Mouse (Mus musculus) megakaryocyte, embryonic 14.5 days (primary cell): ENCODE data around the gene Mbd6. TPM values are rescaled to one million over a fixed set of nuclear protein-coding genes. Genes with fewer than 3 reads are reported as not detected.

Experiments
- H3K27me3 ChIP-seq: replicated peaks from 2 replicates; pipeline ENCODE3; 2012; ENCODE audit warnings: inconsistent platforms
- H3K36me3 ChIP-seq: replicated peaks from 2 replicates; pipeline ENCODE3; 2012; ENCODE audit warnings: low read length, inconsistent platforms, mixed read lengths
- H3K4me1 ChIP-seq: 2 replicates; pipeline ENCODE4 v1.6.1; 2012; ENCODE audit warnings: inconsistent platforms
- H3K4me3 ChIP-seq: replicated peaks from 2 replicates; pipeline ENCODE3; 2012; ENCODE audit warnings: moderate library complexity, mild to moderate bottlenecking, inconsistent platforms
- H3K9me3 ChIP-seq: 2 replicates; pipeline ENCODE4 v1.6.1; 2012; ENCODE audit warnings: inconsistent platforms
- FLI1 ChIP-seq: IDR thresholded peaks from 2 replicates; pipeline ENCODE4 v1.6.1; 2012; ENCODE audit warnings: low read length, inconsistent platforms, mixed read lengths
- GATA1 ChIP-seq: IDR thresholded peaks from 3 replicates; pipeline ENCODE4 v1.6.1; 2012; ENCODE audit warnings: mixed read lengths, low read length, inconsistent platforms, borderline replicate concordance
- polyA plus RNA-seq: library from polyadenylated mRNA; stranded (reverse); fragments of >175 nt; gene quantifications from 2 replicates; pipeline ENCODE4 v1.2.3, GENCODE M21; 2012; ENCODE audit warnings: low replicate concordance; ENCODE audit not compliant: insufficient read depth

Gene Mbd6
- polyA plus RNA-seq, 1 experiment, result 245 TPM

GRCm38 (mm10) chr10:127264971-127265370 lies 23.8 kb downstream of the Mbd6 start:
- Histone ChIP-seq H3K36me3 (peaks cover 24% of the 10 kb centered on the region), H3K27me3 (peaks cover 42% of the 10 kb centered on the region), H3K4me1 (peaks cover 46% of the 10 kb centered on the region), H3K9me3 (no peaks in the 10 kb centered on the region), H3K4me3 (no peak overlapping the region)
- TF ChIP-seq FLI1, result no peak
- TF ChIP-seq GATA1, result no peak

GRCm38 (mm10) chr10:127264336-127264735 lies 24.5 kb downstream of the Mbd6 start:
- H3K4me1 ChIP-seq, result peaks cover 44% of the 10 kb centered on the region
- no peaks in the 10 kb centered on the region for H3K9me3 ChIP-seq
- H3K27me3 ChIP-seq, result peaks cover 45% of the 10 kb centered on the region
- peaks cover 18% of the 10 kb centered on the region for H3K36me3 ChIP-seq
- H3K4me3 ChIP-seq, result no peak overlapping the region
- TF ChIP-seq GATA1, result no peak
- TF ChIP-seq FLI1, result no peak

- peaks cover 11% of the 10 kb centered on the region for H3K36me3 ChIP-seq
- no peak overlapping the region for H3K4me3 ChIP-seq
- peaks cover 52% of the 10 kb centered on the region for H3K27me3 ChIP-seq
- TF ChIP-seq FLI1 (no peak), GATA1 (no peak)
- H3K9me3 ChIP-seq, result no peaks in the 10 kb centered on the region
- peaks cover 38% of the 10 kb centered on the region for H3K4me1 ChIP-seq
These were observed 25.2 kb downstream of the Mbd6 start for GRCm38 (mm10) chr10:127263631-127264030.

GRCm38 (mm10) chr10:127262548-127263398 lies 26.0 kb downstream of the Mbd6 start, which contains the start of gene Kif5a:
Gene Kif5a (minus strand): TSS chr10:127263348.
- TF ChIP-seq GATA1 (no peak), FLI1 (no peak)
- Histone ChIP-seq H3K27me3 (peaks cover 60% of the 10 kb centered on the region), H3K36me3 (peaks cover 3% of the 10 kb centered on the region)

GRCm38 (mm10) chr10:127261706-127262547 lies 26.9 kb downstream of the Mbd6 start:
- no peaks in the 10 kb centered on the region for H3K36me3 ChIP-seq
- H3K4me3 ChIP-seq, result no peak overlapping the region
- peaks cover 67% of the 10 kb centered on the region for H3K27me3 ChIP-seq
- no peak for TF ChIP-seq GATA1
- TF ChIP-seq FLI1, result no peak
- peaks cover 24% of the 10 kb centered on the region for H3K4me1 ChIP-seq
- no peaks in the 10 kb centered on the region for H3K9me3 ChIP-seq

More at GRCm38 (mm10) chr10:127262548-127263398, 26.0 kb downstream of the Mbd6 start, which contains the start of gene Kif5a:
- peak within 1 kb of the TSS; percentile 92 for H3K4me3 ChIP-seq
- H3K9me3 ChIP-seq, result no peaks in the 10 kb centered on the region
- peaks cover 32% of the 10 kb centered on the region for H3K4me1 ChIP-seq

GRCm38 (mm10) chr10:127258489-127258888 lies 30.3 kb downstream of the Mbd6 start:
- Histone ChIP-seq H3K4me1 (peaks cover 17% of the 10 kb centered on the region), H3K27me3 (peaks cover 67% of the 10 kb centered on the region), H3K9me3 (no peaks in the 10 kb centered on the region), H3K4me3 (peak overlapping the region; percentile 24), H3K36me3 (no peaks in the 10 kb centered on the region)
- TF ChIP-seq FLI1 (no peak), GATA1 (no peak)

GRCm38 (mm10) chr10:127257790-127258189 lies 31.0 kb downstream of the Mbd6 start:
- Histone ChIP-seq H3K36me3 (no peaks in the 10 kb centered on the region), H3K27me3 (peaks cover 61% of the 10 kb centered on the region)

GRCm38 (mm10) chr10:127255625-127256345 lies 33.0 kb downstream of the Mbd6 start:
- Histone ChIP-seq H3K4me1 (peaks cover 17% of the 10 kb centered on the region), H3K36me3 (no peaks in the 10 kb centered on the region), H3K27me3 (peaks cover 49% of the 10 kb centered on the region), H3K9me3 (no peaks in the 10 kb centered on the region), H3K4me3 (no peak overlapping the region)
- TF ChIP-seq GATA1 (no peak), FLI1 (no peak)

More at GRCm38 (mm10) chr10:127257790-127258189, 31.0 kb downstream of the Mbd6 start:
- Histone ChIP-seq H3K4me3 (no peak overlapping the region), H3K9me3 (no peaks in the 10 kb centered on the region), H3K4me1 (peaks cover 10% of the 10 kb centered on the region)
- TF ChIP-seq FLI1, result no peak
- no peak for TF ChIP-seq GATA1

- Histone ChIP-seq H3K36me3 (no peaks in the 10 kb centered on the region), H3K27me3 (peaks cover 46% of the 10 kb centered on the region), H3K4me3 (no peak overlapping the region), H3K9me3 (no peaks in the 10 kb centered on the region), H3K4me1 (peaks cover 18% of the 10 kb centered on the region)
- no peak for TF ChIP-seq GATA1
- no peak for TF ChIP-seq FLI1
These were observed 38.0 kb downstream of the Mbd6 start for GRCm38 (mm10) chr10:127250810-127251209.

GRCm38 (mm10) chr10:127238241-127238824 lies 50.5 kb downstream of the Mbd6 start:
- H3K4me1 ChIP-seq, result peaks cover 4% of the 10 kb centered on the region; the same call in 1 of the 2 replicates
- peaks cover 79% of the 10 kb centered on the region for H3K27me3 ChIP-seq

More at GRCm38 (mm10) chr10:127238241-127238824, 50.5 kb downstream of the Mbd6 start:
- H3K36me3 ChIP-seq, result no peaks in the 10 kb centered on the region
- TF ChIP-seq GATA1 (no peak), FLI1 (no peak)
- H3K4me3 ChIP-seq, result no peak overlapping the region
- no peaks in the 10 kb centered on the region for H3K9me3 ChIP-seq
